Mouse (Mus musculus): Measurements from ENCODE around the gene Cebpa. TPM values are rescaled to one million over a fixed set of nuclear protein-coding genes. Genes with fewer than 3 reads are reported as not detected.

The Cebpa gene
- polyA plus RNA-seq, 1 experiment: 7.7 TPM

GRCm38 (mm10) chr7:35146269-35146668, 27.2 kb downstream of the Cebpa start:
- Histone ChIP-seq H3K79me2 (ENCODE audit: control insufficient read depth, insufficient read depth) (no peaks in the 10 kb centered on the region), H3K4me2 (ENCODE audit: low read depth) (no peak overlapping the region), H3K27me3 (ENCODE audit: control insufficient read depth, insufficient read depth, insufficient read length) (no peaks in the 10 kb centered on the region), H3ac (ENCODE audit: control insufficient read depth, insufficient read length) (no peak overlapping the region), H3K36me3 (ENCODE audit: control insufficient read depth, insufficient read depth) (no peaks in the 10 kb centered on the region), H3K4me3 (no peak overlapping the region)
- no peak for TF ChIP-seq TCF12 (IDR thresholded peaks at IDR 0.05; ENCODE audit: insufficient read depth, poor library complexity, severe bottlenecking)
- no peak for TF ChIP-seq POLR2AphosphoS2 (IDR thresholded peaks at IDR 0.05; ENCODE audit: insufficient read length, low read depth)
- no peak for TF ChIP-seq MYOD1 (IDR thresholded peaks at IDR 0.05; ENCODE audit: control insufficient read depth in 1 of 3, insufficient read length in 2 of 3, low read depth in 2 of 3)
- no peak for TF ChIP-seq E2F4 (IDR thresholded peaks at IDR 0.05; ENCODE audit: insufficient read depth)
- TF ChIP-seq MYOG (IDR thresholded peaks at IDR 0.05; ENCODE audit: control insufficient read depth in 1 of 3, insufficient read depth in 1 of 3, insufficient read length in 2 of 3, low read depth in 2 of 3): no peak
- no peak for TF ChIP-seq REST (IDR thresholded peaks at IDR 0.05; ENCODE audit: insufficient read depth, insufficient read length)
- TF ChIP-seq SRF (IDR thresholded peaks at IDR 0.05; ENCODE audit: control insufficient read depth, insufficient read length, low read depth): no peak
- no peak for TF ChIP-seq USF1 (IDR thresholded peaks at IDR 0.05; ENCODE audit: low read depth)
- TF ChIP-seq POLR2A (IDR thresholded peaks at IDR 0.05; ENCODE audit: insufficient read length, low read depth): no peak
- TF ChIP-seq MAX (IDR thresholded peaks at IDR 0.05; ENCODE audit: low read depth): no peak
- no peak for TF ChIP-seq CEBPB (IDR thresholded peaks at IDR 0.05; ENCODE audit: insufficient read depth, poor library complexity, severe bottlenecking)
- no peak for TF ChIP-seq TCF3 (IDR thresholded peaks at IDR 0.05; ENCODE audit: insufficient read length, low read depth)

- Histone ChIP-seq H3K36me3 (ENCODE audit: control insufficient read depth, insufficient read depth) (no peaks in the 10 kb centered on the region), H3K79me2 (ENCODE audit: control insufficient read depth, insufficient read depth) (no peaks in the 10 kb centered on the region), H3ac (ENCODE audit: control insufficient read depth, insufficient read length) (no peak overlapping the region), H3K4me3 (no peak overlapping the region), H3K27me3 (ENCODE audit: control insufficient read depth, insufficient read depth, insufficient read length) (no peaks in the 10 kb centered on the region), H3K4me2 (ENCODE audit: low read depth) (no peak overlapping the region)
- TF ChIP-seq REST (IDR thresholded peaks at IDR 0.05; ENCODE audit: insufficient read depth, insufficient read length) (no peak), E2F4 (IDR thresholded peaks at IDR 0.05; ENCODE audit: insufficient read depth) (no peak), TCF12 (IDR thresholded peaks at IDR 0.05; ENCODE audit: insufficient read depth, poor library complexity, severe bottlenecking) (no peak), POLR2AphosphoS2 (IDR thresholded peaks at IDR 0.05; ENCODE audit: insufficient read length, low read depth) (no peak), MAX (IDR thresholded peaks at IDR 0.05; ENCODE audit: low read depth) (no peak), MYOG (IDR thresholded peaks at IDR 0.05; ENCODE audit: control insufficient read depth in 1 of 3, insufficient read depth in 1 of 3, insufficient read length in 2 of 3, low read depth in 2 of 3) (no peak), SRF (IDR thresholded peaks at IDR 0.05; ENCODE audit: control insufficient read depth, insufficient read length, low read depth) (no peak), CEBPB (IDR thresholded peaks at IDR 0.05; ENCODE audit: insufficient read depth, poor library complexity, severe bottlenecking) (no peak), POLR2A (IDR thresholded peaks at IDR 0.05; ENCODE audit: insufficient read length, low read depth) (no peak), MYOD1 (IDR thresholded peaks at IDR 0.05; ENCODE audit: control insufficient read depth in 1 of 3, insufficient read length in 2 of 3, low read depth in 2 of 3) (no peak), USF1 (IDR thresholded peaks at IDR 0.05; ENCODE audit: low read depth) (no peak)
Observed at GRCm38 (mm10) chr7:35149616-35150433, 30.7 kb downstream of the Cebpa start.

GRCm38 (mm10) chr7:35150860-35151259, 31.8 kb downstream of the Cebpa start:
- Histone ChIP-seq H3K36me3 (ENCODE audit: control insufficient read depth, insufficient read depth) (no peaks in the 10 kb centered on the region), H3K79me2 (ENCODE audit: control insufficient read depth, insufficient read depth) (no peaks in the 10 kb centered on the region), H3ac (ENCODE audit: control insufficient read depth, insufficient read length) (no peak overlapping the region), H3K4me2 (ENCODE audit: low read depth) (no peak overlapping the region), H3K4me3 (no peak overlapping the region), H3K27me3 (ENCODE audit: control insufficient read depth, insufficient read depth, insufficient read length) (no peaks in the 10 kb centered on the region)
- TF ChIP-seq E2F4 (IDR thresholded peaks at IDR 0.05; ENCODE audit: insufficient read depth) (no peak), SRF (IDR thresholded peaks at IDR 0.05; ENCODE audit: control insufficient read depth, insufficient read length, low read depth) (no peak), POLR2A (IDR thresholded peaks at IDR 0.05; ENCODE audit: insufficient read length, low read depth) (no peak), CEBPB (IDR thresholded peaks at IDR 0.05; ENCODE audit: insufficient read depth, poor library complexity, severe bottlenecking) (no peak), USF1 (IDR thresholded peaks at IDR 0.05; ENCODE audit: low read depth) (no peak), MYOG (IDR thresholded peaks at IDR 0.05; ENCODE audit: control insufficient read depth in 1 of 3, insufficient read depth in 1 of 3, insufficient read length in 2 of 3, low read depth in 2 of 3) (no peak), REST (IDR thresholded peaks at IDR 0.05; ENCODE audit: insufficient read depth, insufficient read length) (no peak), TCF3 (IDR thresholded peaks at IDR 0.05; ENCODE audit: insufficient read length, low read depth) (no peak), MAX (IDR thresholded peaks at IDR 0.05; ENCODE audit: low read depth) (no peak), TCF12 (IDR thresholded peaks at IDR 0.05; ENCODE audit: insufficient read depth, poor library complexity, severe bottlenecking) (no peak), POLR2AphosphoS2 (IDR thresholded peaks at IDR 0.05; ENCODE audit: insufficient read length, low read depth) (no peak), MYOD1 (IDR thresholded peaks at IDR 0.05; ENCODE audit: control insufficient read depth in 1 of 3, insufficient read length in 2 of 3, low read depth in 2 of 3) (no peak)

GRCm38 (mm10) chr7:35154449-35154848, 35.4 kb downstream of the Cebpa start:
- Histone ChIP-seq H3K4me2 (ENCODE audit: low read depth) (no peak overlapping the region), H3K36me3 (ENCODE audit: control insufficient read depth, insufficient read depth) (no peaks in the 10 kb centered on the region), H3K79me2 (ENCODE audit: control insufficient read depth, insufficient read depth) (no peaks in the 10 kb centered on the region), H3K27me3 (ENCODE audit: control insufficient read depth, insufficient read depth, insufficient read length) (no peaks in the 10 kb centered on the region), H3ac (ENCODE audit: control insufficient read depth, insufficient read length) (no peak overlapping the region), H3K4me3 (no peak overlapping the region)
- TF ChIP-seq POLR2A (IDR thresholded peaks at IDR 0.05; ENCODE audit: insufficient read length, low read depth): no peak
- no peak for TF ChIP-seq MYOG (IDR thresholded peaks at IDR 0.05; ENCODE audit: control insufficient read depth in 1 of 3, insufficient read depth in 1 of 3, insufficient read length in 2 of 3, low read depth in 2 of 3)
- TF ChIP-seq TCF12 (IDR thresholded peaks at IDR 0.05; ENCODE audit: insufficient read depth, poor library complexity, severe bottlenecking): no peak
